Mouse (Mus musculus): ENCODE results near the gene Has3.

The Has3 gene

DNA sequence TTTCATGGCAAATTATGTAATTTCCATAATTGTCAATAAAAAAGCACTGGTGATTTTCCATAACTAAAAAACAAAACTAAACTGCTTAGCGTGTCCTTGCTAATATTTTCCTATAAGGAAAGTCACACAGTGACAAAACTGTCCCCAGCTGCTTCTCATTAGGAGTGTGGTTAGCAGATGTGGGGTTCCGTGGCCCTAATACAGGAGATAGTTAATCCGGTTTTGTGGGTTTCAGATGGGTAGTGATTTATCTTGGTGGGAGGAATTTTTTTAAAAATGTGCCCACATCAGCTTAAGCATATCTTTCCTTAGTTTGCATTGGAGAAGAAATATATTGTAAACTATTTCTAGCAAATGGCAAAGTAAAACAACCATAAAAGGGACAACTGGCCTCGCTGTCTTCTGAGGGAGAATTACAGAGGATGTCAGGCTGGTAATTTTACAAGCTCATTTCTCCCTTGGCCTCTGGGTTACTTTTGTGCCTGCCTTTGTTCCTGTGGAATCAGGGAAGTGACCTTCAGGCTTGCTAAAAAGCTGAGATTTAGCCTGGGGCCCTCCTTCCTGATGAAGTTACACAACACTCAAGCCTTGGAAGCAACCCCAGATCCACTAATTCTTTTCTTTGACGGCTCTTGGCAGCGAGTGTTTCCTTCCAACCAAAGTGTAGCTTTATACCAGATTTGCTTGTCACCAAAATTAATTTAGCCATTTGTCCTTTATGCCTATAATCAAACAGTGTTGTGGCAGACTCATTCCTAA, 59.3 kb downstream of the Has3 start:
- intact Hi-C loops (cut with DNase I), result no loop called here

DNA sequence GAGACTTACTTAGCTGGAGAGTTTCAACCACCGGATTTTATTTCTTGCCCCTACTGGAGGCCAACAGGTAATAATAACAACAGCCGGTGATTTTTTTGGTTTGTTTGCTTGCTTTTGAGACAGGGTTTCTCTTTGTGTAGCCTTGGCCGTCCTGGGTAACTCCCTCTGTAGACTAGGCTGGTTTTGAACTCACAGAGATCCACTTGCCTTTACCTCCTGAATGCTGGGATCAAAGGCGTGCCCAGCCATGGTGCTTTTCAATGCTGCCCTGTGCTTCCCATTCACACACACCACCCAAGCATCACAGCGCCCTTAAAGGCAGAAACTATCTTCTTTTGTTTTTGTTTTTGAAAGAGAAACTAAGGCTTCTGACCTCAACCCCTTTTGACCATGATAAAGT, 59.9 kb downstream of the Has3 start:
- intact Hi-C loops (cut with DNase I), result no loop called here

GRCm38 (mm10) chr8:106932376-106933065, 62.5 kb downstream of the Has3 start:
- intact Hi-C loops (cut with DNase I), result no loop called here

DNA sequence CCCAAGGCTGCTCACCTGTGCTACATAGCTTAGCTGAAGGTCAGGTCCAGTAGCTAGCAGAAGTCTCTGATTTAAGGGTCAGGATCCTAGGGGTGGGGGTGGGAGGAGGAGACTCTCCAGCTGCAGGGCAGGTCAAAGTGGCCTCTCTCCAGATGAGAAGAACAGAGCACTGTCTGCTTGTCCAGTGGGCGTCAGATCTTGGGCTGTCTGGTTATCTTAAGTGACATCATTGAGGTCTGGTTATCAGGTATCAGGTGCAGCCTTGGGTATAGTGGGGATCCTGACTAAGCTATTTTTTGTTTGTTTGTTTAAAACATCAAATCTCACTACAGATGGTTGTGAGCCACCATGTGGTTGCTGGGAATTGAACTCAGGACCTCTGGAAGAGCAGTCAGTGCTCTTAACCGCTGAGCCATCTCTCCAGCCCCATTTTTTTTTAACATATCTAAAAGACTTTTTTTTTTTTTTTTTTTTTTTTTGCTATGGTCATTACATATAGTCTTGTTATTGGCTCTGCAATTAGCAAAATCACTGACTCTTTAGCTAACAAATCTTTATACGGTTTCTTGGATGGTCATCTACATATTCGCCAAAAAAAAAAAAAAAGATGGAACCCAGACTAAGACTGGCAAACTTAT, 63.6 kb downstream of the Has3 start:
- intact Hi-C loops (cut with DNase I), result no loop called here

Data from adrenal gland (tissue).